Mouse (Mus musculus) kidney, adult 18-20 months (tissue): ENCODE measurements around the gene Aspm.

ENCODE experiments used
- DNase-seq: peaks from one replicate; pipeline ENCODE4 v3.0.0; 2021

The Aspm gene

DNA sequence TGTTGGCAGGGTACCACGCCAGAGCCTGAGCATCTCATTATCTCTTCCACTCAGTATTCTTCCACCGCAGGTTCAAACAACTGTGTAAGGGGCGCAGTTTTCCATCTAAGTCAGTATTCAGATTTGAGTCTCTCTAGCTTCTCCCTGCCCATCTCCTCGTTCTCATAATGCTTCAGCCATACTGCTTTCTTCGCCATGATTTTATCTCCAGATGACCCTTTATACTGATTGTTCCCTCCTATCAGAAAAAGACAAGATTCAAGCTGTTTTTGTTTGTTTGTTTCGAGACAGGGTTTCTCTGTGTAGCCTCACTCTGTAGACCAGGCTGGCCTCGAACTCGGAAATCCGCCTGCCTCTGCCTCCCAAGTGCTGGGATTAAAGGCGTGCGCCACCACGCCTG, 60.0 kb downstream of the Aspm start:
- DNase-seq: no peak
